Mouse (Mus musculus) right cerebral cortex, postnatal 25 days (tissue): ENCODE measurements around the gene Ugt1a9.
"Not testable (repeated sequence)": the region's sequence is repeated elsewhere in the genome, so short reads cannot be mapped to it uniquely, and the experiment has no call there.

Source experiments
- DNase-seq: peaks from one replicate; pipeline ENCODE4 v3.0.0; 2022

Ugt1a9 gene

GRCm38 (mm10) chr1:88109027-88109557, 38.5 kb downstream of the Ugt1a9 start:
- not testable (repeated sequence) for DNase-seq

GRCm38 (mm10) chr1:88109604-88110003, 39.0 kb downstream of the Ugt1a9 start:
- DNase-seq = not testable (repeated sequence)

- DNase-seq = not testable (repeated sequence)
These were observed 42.2 kb downstream of the Ugt1a9 start for GRCm38 (mm10) chr1:88112769-88113168.

GRCm38 (mm10) chr1:88120550-88120949, 50.0 kb downstream of the Ugt1a9 start:
- not testable (repeated sequence) for DNase-seq

- DNase-seq = not testable (repeated sequence)
These were observed 50.9 kb downstream of the Ugt1a9 start for GRCm38 (mm10) chr1:88121521-88121920.

GRCm38 (mm10) chr1:88125827-88126360, 55.3 kb downstream of the Ugt1a9 start:
- DNase-seq = not testable (repeated sequence)

- DNase-seq = not testable (repeated sequence)
These were observed 58.5 kb downstream of the Ugt1a9 start for GRCm38 (mm10) chr1:88129091-88129490.

- not testable (repeated sequence) for DNase-seq
These were observed 59.6 kb downstream of the Ugt1a9 start for GRCm38 (mm10) chr1:88130223-88130622.

GRCm38 (mm10) chr1:88133908-88134456, 63.4 kb downstream of the Ugt1a9 start:
- DNase-seq = no peak

- not testable (repeated sequence) for DNase-seq
These were observed 63.9 kb downstream of the Ugt1a9 start, which contains the start of gene Ugt1a6a for GRCm38 (mm10) chr1:88134457-88135011. Ugt1a6a (plus strand) TSS chr1:88134809.

GRCm38 (mm10) chr1:88135229-88135904, 64.8 kb downstream of the Ugt1a9 start:
- DNase-seq = not testable (repeated sequence)

GRCm38 (mm10) chr1:88136646-88137045, 66.0 kb downstream of the Ugt1a9 start:
- no peak for DNase-seq

GRCm38 (mm10) chr1:88137264-88137663, 66.7 kb downstream of the Ugt1a9 start:
- DNase-seq = no peak

- no peak for DNase-seq
These were observed 67.5 kb downstream of the Ugt1a9 start for GRCm38 (mm10) chr1:88138145-88138544.

- DNase-seq = not testable (repeated sequence)
These were observed 69.9 kb downstream of the Ugt1a9 start for GRCm38 (mm10) chr1:88140492-88140891.

GRCm38 (mm10) chr1:88143966-88144675, 73.5 kb downstream of the Ugt1a9 start:
- not testable (repeated sequence) for DNase-seq

- DNase-seq = not testable (repeated sequence)
These were observed 74.7 kb downstream of the Ugt1a9 start for GRCm38 (mm10) chr1:88145278-88145677.

GRCm38 (mm10) chr1:88150133-88150532, 79.5 kb downstream of the Ugt1a9 start:
- not testable (repeated sequence) for DNase-seq

- no peak for DNase-seq
These were observed 87.8 kb downstream of the Ugt1a9 start for GRCm38 (mm10) chr1:88158430-88158829.

GRCm38 (mm10) chr1:88165711-88166110, 95.1 kb downstream of the Ugt1a9 start, which contains the start of gene Ugt1a5:
Ugt1a5 (plus strand) TSS chr1:88166012.
- no peak for DNase-seq

- not testable (repeated sequence) for DNase-seq
These were observed 101.6 kb downstream of the Ugt1a9 start for GRCm38 (mm10) chr1:88172190-88172589.

GRCm38 (mm10) chr1:88179657-88180056, 109.1 kb downstream of the Ugt1a9 start:
- DNase-seq = no peak
